Mouse (Mus musculus): ENCODE results near the gene Prickle1.

The Prickle1 gene

GRCm38 (mm10) chr15:93539415-93539814 is 56.3 kb downstream of the Prickle1 start:
- no peak for DNase-seq

DNA sequence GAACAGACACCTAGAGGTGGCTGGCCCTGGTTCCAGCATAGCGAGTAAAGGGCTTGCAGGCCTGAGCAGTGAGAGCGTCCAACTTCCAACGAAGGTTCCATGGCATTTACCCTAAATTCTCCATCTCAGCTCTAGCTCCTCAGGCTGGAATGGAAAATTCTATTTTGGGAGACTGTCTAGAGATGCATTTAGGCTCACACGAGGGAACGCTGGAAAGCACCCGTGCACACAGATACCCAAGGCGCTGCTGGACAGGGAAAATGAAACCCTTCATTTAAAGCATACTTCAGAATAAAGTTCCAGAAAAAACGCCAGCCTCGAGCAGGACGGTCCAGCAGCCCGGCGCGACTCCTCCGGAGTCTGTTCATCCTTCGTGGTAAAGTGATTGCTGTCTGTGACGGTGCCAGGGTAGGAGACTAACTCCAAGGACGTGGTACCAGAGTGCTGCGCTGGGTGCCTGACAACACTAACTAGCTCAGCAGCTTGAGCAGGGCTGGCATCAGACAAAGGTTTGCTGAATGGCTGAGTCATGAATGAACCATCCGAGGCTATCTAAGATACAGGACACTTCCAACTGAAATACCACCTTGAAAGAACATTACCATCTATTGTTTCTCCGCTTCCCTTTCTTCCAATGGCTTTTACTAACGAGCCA is 57.0 kb downstream of the Prickle1 start:
- DNase-seq, result no peak

- no peak for DNase-seq
Observed at GRCm38 (mm10) chr15:93537745-93538144, 57.9 kb downstream of the Prickle1 start.

- no peak for DNase-seq
Observed at GRCm38 (mm10) chr15:93536191-93536590, 59.5 kb downstream of the Prickle1 start.

DNA sequence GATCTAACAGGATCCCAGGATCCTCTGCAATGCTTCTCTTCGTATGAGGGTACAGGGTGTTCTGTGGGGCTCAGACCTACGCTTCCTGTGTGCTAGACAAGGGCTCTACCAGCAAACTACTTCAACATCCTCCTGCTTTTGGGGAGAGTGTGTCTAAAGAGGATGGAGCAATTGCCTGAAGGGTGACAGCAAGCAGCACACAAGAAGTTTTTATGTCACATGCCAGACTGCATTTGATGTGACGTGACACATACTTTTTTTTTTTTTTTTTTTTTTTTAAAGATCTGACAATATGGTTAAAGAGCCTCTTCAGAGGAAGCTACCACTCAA is 65.0 kb downstream of the Prickle1 start:
- DNase-seq, result no peak

DNA sequence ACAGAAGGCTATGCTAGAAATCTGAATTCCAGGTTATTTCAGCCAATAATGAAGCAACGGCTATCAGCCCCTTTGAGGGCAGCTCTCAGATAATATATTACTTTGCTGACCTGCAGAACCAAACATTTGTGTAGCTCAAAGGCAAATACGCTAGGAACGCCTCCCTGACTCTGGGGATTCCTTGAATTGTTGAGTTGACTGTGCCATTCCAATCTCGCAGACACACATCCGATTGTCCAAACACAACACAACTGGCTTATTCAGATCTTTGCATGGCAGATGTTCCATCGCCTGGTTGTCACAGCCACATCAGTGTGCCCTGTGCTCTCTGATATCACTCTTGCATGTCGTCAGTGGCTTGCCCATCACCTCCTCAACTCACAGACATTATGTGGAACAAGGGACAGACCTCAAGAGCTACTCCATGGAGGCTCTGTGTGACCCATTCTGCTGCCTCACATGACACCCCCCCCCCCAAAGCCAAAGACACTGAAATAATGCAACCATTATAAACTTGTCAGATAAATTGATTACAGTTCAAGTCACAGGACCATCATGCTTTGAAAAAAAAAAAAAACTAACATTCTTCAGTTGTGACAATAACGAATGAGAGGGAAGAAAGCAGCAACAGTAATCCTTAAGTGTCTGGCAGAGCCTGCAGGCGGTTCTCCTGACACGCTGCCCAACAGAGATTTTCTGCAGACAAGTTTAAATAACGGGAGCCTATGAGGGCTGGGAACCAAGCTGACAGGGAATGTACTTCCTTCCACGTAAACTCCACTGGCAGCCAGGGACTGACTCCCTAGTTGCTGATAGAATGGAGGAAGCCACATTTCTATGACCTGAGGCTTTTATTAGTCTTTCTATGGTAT is 65.6 kb downstream of the Prickle1 start:
- DNase-seq, result no peak

GRCm38 (mm10) chr15:93525305-93525917 is 70.3 kb downstream of the Prickle1 start:
- DNase-seq, result no peak

DNA sequence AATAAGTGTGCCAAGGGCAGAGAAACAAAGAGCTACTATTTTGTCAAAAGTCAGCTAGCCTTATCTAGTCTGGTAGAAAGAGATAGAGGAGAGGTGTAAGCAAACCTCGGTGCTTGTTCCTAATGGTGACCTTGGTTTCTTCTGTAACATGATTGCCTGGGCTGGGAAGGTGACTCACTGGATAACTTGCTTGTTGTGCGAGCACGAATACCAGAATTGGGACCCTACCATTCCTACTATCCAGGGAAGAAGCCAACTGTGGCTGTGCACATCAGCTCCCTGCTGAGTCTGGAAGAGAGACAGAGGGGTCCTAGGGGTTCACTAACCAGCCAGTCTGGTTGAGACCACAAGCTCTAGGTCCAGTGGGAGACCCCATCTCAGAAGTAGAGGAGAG is 73.9 kb downstream of the Prickle1 start:
- DNase-seq, result no peak

- no peak for DNase-seq
Observed at GRCm38 (mm10) chr15:93521088-93521786, 74.5 kb downstream of the Prickle1 start.

GRCm38 (mm10) chr15:93519836-93520826 is 75.6 kb downstream of the Prickle1 start:
- DNase-seq, result peak; percentile 32

- peak; percentile 92 for DNase-seq
Observed at GRCm38 (mm10) chr15:93518941-93519835, 76.5 kb downstream of the Prickle1 start.

- DNase-seq, result peak; percentile 75
Observed at GRCm38 (mm10) chr15:93518143-93518902, 77.4 kb downstream of the Prickle1 start.

DNA sequence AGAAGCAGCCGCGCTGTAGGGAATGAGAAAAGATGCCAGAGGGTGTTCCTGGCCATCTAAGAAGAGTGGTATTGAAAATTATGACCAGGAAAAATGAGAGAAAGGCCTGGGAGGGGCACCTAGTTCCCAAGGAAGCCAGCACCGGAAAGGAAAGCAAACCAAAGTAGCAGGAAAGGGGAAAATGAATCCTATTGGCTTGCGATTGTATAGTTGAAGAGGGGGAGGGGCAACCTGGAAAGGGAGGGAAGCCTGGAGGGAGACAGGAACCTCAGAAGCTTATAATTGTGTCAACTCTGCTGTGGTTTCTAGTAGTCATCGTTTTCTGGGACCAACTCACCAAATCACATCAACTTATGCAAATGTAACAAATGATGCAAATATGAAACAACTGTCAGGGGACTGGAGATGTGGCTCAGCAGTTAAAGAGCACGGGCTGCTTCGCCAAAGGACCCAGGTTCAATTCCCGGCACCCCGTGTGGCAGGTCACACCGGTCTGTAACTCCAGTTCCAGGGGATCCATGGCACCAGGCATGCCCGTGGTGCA is 78.6 kb downstream of the Prickle1 start:
- no peak for DNase-seq

DNA sequence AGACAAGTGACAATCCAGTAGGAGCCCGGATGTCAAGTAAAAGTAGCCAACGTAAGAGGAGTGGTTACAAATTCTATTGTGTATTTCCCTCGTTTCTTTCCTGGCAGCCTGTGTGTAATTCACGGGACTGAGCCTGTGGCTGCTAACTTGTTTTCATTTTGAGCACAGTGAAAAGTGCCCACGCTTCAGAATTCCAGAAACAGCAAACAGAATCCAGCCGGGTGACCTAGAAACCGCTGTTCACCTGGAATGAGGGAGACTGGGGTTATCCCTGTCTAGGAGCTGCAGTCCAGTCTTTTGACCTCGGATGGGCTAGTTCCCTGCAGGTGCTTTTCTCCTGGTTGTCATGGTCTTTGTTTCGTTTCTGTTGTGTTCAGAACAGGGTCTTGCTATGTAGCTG is 80.4 kb downstream of the Prickle1 start:
- peak; percentile 55 for DNase-seq

GRCm38 (mm10) chr15:93513939-93514341 is 81.8 kb downstream of the Prickle1 start:
- peak; percentile 73 for DNase-seq

GRCm38 (mm10) chr15:93512437-93512836 is 83.3 kb downstream of the Prickle1 start:
- DNase-seq, result no peak

GRCm38 (mm10) chr15:93510690-93511336 is 84.9 kb downstream of the Prickle1 start:
- no peak for DNase-seq

- DNase-seq, result no peak
Observed at GRCm38 (mm10) chr15:93504808-93505207, 90.9 kb downstream of the Prickle1 start.

DNA sequence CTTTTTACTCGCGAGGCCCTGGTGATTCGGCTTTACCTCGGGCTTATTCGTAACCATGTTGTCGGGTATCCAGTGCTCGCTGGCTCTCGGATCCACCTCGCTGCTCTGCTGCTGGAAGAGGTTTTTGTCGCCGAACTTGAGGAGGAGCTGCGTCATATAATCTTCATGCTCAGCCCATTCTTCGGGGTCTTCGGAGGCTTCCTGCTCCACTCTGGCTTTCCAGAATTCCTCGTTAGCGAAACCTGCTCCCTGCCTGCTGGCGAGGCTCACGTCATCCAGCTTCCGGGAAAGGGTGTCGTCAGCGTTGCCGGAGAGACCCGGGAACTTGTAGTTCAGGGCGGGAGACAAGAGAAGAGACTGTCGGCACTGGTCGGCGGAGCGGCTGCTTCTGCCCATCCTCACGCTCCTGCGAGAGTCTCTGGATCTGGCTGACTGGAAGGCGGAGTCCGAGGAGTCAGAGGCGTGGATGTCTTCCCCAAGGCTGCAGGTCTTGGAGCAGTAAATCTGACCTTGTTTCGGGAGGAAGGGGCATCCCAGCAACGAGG is 92.4 kb downstream of the Prickle1 start:
- DNase-seq, result no peak

All from kidney, postnatal 14 days (tissue).